Mouse (Mus musculus): Measurements from ENCODE around the gene Gast. TPM values are rescaled to one million over a fixed set of nuclear protein-coding genes. Genes with fewer than 3 reads are reported as not detected.
A peak's percentile ranks its signal among the peaks of the same experiment; 100 is the strongest.
"Not testable (repeated sequence)": the region's sequence is repeated elsewhere in the genome, so short reads cannot be mapped to it uniquely, and the experiment has no call there.

The Gast gene
- polyA plus RNA-seq, 1 experiment from 2014 or later, result not detected

DNA sequence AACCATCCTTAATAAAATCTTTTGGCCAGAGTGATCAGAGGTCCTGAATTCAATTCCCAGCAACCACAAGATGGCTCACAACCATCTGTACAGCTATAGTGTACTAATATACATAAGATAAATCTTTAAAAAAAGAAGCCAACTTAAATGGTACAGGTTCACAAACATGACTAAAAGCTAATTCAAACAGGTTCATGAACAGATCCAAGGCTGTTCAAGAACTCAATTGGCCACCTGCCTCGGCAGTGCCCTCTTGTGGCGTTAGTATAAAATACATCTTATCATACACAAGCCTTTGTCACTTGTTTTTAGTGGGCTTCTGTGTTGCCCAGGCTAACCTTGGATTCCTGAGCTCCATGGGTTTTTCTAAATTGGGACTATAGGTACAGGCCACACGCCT, 10.6 kb upstream of the Gast start:
- Histone ChIP-seq H3K4me1 (ENCODE audit: insufficient read depth) (peaks cover 9% of the 10 kb centered on the region), H3K4me2 (ENCODE audit: low read depth, low read length) (no peak overlapping the region), H3K4me3 (ENCODE audit: low read depth, low read length) (no peak overlapping the region), H3K9ac (replicated peaks) (no peak overlapping the region), H3K36me3 (replicated peaks; ENCODE audit: insufficient read depth, low read length) (peaks cover 18% of the 10 kb centered on the region), H3K27me3 (ENCODE audit: insufficient read depth, low read length) (no peaks in the 10 kb centered on the region), H3K27ac (ENCODE audit: low read depth) (no peak overlapping the region), H3K9me3 (ENCODE audit: low read length) (no peaks in the 10 kb centered on the region)
- DNase-seq (peak; percentile 73), ATAC-seq (no peak)
- no peak for TF ChIP-seq EP300 (IDR thresholded peaks at IDR 0.05; ENCODE audit: low read depth)
- peak; percentile 90 for TF ChIP-seq CTCF (IDR thresholded peaks at IDR 0.05; ENCODE audit: low read depth)
- WGBS (ENCODE audit: insufficient replicate concordance), result 13% methylated on average over 3 of the region's 3 CpGs

DNA sequence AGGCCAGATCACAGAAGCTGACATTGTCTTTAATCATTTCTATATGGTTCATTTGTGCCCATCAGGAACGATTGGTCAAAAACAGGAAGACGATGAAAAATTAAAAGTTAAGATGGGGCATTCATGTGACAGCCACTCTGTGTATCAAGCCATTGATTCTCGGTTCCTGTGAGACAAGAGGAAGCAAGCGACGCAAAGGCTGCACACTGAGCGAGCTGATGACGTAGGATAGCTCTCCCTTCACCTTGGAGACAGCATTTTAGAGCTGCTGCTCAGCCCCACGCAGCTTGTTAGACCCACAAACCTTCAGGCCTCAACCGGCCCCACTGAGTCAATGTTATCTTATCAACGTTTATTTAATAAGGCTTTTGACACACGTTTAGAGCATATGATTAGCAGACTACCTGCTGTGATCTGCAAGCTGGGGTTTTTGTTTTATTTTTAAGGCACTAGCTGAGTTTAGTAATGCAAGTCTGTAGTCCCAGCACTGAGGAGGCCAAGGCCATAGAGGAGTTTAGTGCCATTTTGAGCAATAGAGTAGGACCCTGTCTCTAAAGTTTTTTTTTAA, 9.1 kb upstream of the Gast start:
- ATAC-seq (no peak), DNase-seq (no peak)
- Histone ChIP-seq H3K9ac (replicated peaks) (no peak overlapping the region), H3K9me3 (ENCODE audit: low read length) (no peaks in the 10 kb centered on the region), H3K4me2 (ENCODE audit: low read depth, low read length) (no peak overlapping the region), H3K36me3 (replicated peaks; ENCODE audit: insufficient read depth, low read length) (peaks cover 18% of the 10 kb centered on the region), H3K27me3 (ENCODE audit: insufficient read depth, low read length) (no peaks in the 10 kb centered on the region), H3K4me1 (ENCODE audit: insufficient read depth) (no peaks in the 10 kb centered on the region), H3K4me3 (ENCODE audit: low read depth, low read length) (no peak overlapping the region), H3K27ac (ENCODE audit: low read depth) (no peak overlapping the region)
- TF ChIP-seq CTCF (IDR thresholded peaks at IDR 0.05; ENCODE audit: low read depth) (no peak), EP300 (IDR thresholded peaks at IDR 0.05; ENCODE audit: low read depth) (no peak)
- 73% methylated on average over 11 of the region's 11 CpGs for WGBS (ENCODE audit: insufficient replicate concordance)

DNA sequence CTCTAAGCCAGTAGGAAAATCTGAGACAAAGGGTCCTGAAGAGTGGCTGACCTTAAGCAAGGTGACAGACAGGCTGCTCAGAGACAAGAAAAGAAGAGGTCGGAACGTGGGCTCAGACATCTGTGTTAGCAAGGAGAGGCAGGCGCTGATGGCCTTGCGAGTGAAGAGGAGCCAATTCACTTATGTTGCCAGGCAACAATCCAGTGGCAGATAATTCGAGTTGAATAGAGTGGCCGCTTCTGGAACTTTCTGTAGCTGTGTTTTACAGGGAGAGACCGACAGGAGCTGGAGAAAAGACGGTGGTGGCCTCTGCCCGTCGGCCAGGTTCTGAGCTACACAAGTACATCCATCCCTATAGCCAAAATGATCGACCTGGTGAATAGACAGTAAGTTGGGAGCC, 6.9 kb upstream of the Gast start:
- Histone ChIP-seq H3K9me3 (ENCODE audit: low read length) (no peaks in the 10 kb centered on the region), H3K27ac (ENCODE audit: low read depth) (no peak overlapping the region), H3K4me2 (ENCODE audit: low read depth, low read length) (no peak overlapping the region), H3K27me3 (ENCODE audit: insufficient read depth, low read length) (no peaks in the 10 kb centered on the region), H3K9ac (replicated peaks) (no peak overlapping the region), H3K4me3 (ENCODE audit: low read depth, low read length) (no peak overlapping the region), H3K36me3 (replicated peaks; ENCODE audit: insufficient read depth, low read length) (peaks cover 5% of the 10 kb centered on the region), H3K4me1 (ENCODE audit: insufficient read depth) (no peaks in the 10 kb centered on the region; the same call in 1 of the 2 replicates)
- 76% methylated on average over 11 of the region's 11 CpGs for WGBS (ENCODE audit: insufficient replicate concordance)
- no peak for DNase-seq
- ATAC-seq, result no peak
- no peak for TF ChIP-seq EP300 (IDR thresholded peaks at IDR 0.05; ENCODE audit: low read depth)
- no peak for TF ChIP-seq CTCF (IDR thresholded peaks at IDR 0.05; ENCODE audit: low read depth)

DNA sequence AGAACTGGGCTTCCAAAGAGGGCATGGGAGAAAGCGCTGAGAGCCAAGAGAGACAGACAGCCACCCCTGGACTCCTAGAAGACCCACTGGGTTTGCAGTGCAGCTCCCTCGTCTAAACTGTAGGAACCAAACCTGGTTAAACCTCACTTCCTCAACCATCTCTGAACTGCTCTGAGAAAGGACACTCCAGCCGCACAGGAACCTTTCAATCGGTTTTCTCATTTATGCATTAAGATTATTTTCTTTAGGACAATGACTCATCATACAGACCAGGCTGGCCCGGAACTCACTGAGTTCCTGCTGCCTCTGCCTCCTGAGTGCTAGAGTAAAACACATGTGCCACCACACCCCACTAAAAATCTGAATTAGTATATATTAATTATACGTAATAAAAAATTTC, 6.4 kb upstream of the Gast start:
- no peak overlapping the region for H3K4me2 ChIP-seq (ENCODE audit: low read depth, low read length)
- H3K9me3 ChIP-seq (ENCODE audit: low read length), result no peaks in the 10 kb centered on the region
- DNase-seq, result no peak
- peaks cover under 1% of the 10 kb centered on the region; the same call in 1 of the 2 replicates for H3K36me3 ChIP-seq (replicated peaks; ENCODE audit: insufficient read depth, low read length)
- no peak overlapping the region for H3K9ac ChIP-seq (replicated peaks)
- no peak overlapping the region for H3K4me3 ChIP-seq (ENCODE audit: low read depth, low read length)
- H3K4me1 ChIP-seq (ENCODE audit: insufficient read depth), result no peaks in the 10 kb centered on the region; the same call in 1 of the 2 replicates
- no peak overlapping the region for H3K27ac ChIP-seq (ENCODE audit: low read depth)
- no peaks in the 10 kb centered on the region for H3K27me3 ChIP-seq (ENCODE audit: insufficient read depth, low read length)
- WGBS (ENCODE audit: insufficient replicate concordance), result 56% methylated on average over 6 of the region's 6 CpGs
- ATAC-seq, result no peak
- TF ChIP-seq CTCF (IDR thresholded peaks at IDR 0.05; ENCODE audit: low read depth) (no peak), EP300 (IDR thresholded peaks at IDR 0.05; ENCODE audit: low read depth) (no peak)

DNA sequence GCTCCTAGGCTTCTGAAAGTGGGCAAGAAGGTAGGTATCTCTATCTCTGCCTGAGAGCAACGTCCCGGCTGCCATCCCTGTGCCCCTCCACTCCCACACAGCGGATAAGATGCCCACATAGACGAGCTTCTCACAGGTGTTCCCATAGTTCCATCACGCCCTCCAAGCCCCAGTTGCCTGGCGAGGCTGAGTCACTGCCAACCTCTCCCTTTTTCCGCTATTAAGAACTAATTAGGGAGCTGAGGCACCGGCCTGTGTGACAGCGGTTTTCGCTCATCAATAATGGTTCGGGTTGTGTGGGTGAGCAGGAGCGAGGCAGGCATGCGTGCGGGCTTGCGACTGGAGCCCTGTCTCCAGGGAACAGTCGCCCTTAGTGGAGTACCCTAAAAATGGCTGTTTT, 4.0 kb upstream of the Gast start:
- TF ChIP-seq CTCF (IDR thresholded peaks at IDR 0.05; ENCODE audit: low read depth) (no peak), EP300 (IDR thresholded peaks at IDR 0.05; ENCODE audit: low read depth) (no peak)
- no peaks in the 10 kb centered on the region for H3K27me3 ChIP-seq (ENCODE audit: insufficient read depth, low read length)
- 75% methylated on average over 16 of the region's 16 CpGs for WGBS (ENCODE audit: insufficient replicate concordance)
- no peaks in the 10 kb centered on the region; the same call in 1 of the 2 replicates for H3K4me1 ChIP-seq (ENCODE audit: insufficient read depth)
- no peak overlapping the region for H3K27ac ChIP-seq (ENCODE audit: low read depth)
- ATAC-seq, result no peak
- DNase-seq, result no peak
- no peak overlapping the region for H3K9ac ChIP-seq (replicated peaks)
- no peak overlapping the region for H3K4me3 ChIP-seq (ENCODE audit: low read depth, low read length)
- H3K4me2 ChIP-seq (ENCODE audit: low read depth, low read length), result no peak overlapping the region
- H3K9me3 ChIP-seq (ENCODE audit: low read length), result no peaks in the 10 kb centered on the region
- H3K36me3 ChIP-seq (replicated peaks; ENCODE audit: insufficient read depth, low read length), result no peaks in the 10 kb centered on the region

DNA sequence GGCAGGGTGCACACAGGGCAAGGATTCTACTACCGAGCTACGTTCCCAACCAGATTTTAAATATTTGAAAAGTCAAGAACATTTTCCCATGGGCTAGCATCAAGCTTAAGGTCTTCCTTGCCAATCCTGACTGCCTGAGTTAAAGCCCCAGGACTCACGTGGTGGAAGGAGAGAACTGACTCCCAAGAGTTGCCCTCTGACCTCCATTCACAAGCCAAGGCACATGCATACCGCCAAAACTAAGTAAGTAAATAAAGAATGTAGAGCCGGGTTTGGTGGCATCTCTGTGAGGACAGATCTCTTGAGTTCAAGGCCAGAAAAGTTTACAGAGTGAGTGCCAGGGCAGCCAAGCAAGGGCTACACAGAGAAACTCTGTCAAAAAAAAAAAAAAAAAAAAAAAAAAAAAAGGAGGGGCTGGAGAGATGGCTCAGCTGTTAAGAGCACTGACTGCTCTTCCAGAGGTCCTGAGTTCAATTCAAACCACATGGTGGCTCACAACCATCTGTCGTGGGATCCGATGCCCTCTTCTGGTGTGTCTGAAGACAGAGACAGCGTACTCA, 3.3 kb upstream of the Gast start:
- not testable (repeated sequence) for ATAC-seq; H3K27me3 ChIP-seq (ENCODE audit: insufficient read depth, low read length); H3K4me2 ChIP-seq (ENCODE audit: low read depth, low read length); H3K4me1 ChIP-seq (ENCODE audit: insufficient read depth); H3K9me3 ChIP-seq (ENCODE audit: low read length); H3K27ac ChIP-seq (ENCODE audit: low read depth); H3K36me3 ChIP-seq (replicated peaks; ENCODE audit: insufficient read depth, low read length); H3K4me3 ChIP-seq (ENCODE audit: low read depth, low read length); H3K9ac ChIP-seq (replicated peaks); DNase-seq
- 59% methylated on average over 8 of the region's 8 CpGs for WGBS (ENCODE audit: insufficient replicate concordance)
